Mouse (Mus musculus) naive thymus-derived CD4-positive, alpha-beta T cell, adult 2 months (primary cell): Measurements from ENCODE around the gene Gpd2.

Experiments
- DNase-seq: peaks from one replicate; pipeline ENCODE4 v3.0.0-alpha.2; 2011; ENCODE audit warnings: low read depth

The Gpd2 gene

DNA sequence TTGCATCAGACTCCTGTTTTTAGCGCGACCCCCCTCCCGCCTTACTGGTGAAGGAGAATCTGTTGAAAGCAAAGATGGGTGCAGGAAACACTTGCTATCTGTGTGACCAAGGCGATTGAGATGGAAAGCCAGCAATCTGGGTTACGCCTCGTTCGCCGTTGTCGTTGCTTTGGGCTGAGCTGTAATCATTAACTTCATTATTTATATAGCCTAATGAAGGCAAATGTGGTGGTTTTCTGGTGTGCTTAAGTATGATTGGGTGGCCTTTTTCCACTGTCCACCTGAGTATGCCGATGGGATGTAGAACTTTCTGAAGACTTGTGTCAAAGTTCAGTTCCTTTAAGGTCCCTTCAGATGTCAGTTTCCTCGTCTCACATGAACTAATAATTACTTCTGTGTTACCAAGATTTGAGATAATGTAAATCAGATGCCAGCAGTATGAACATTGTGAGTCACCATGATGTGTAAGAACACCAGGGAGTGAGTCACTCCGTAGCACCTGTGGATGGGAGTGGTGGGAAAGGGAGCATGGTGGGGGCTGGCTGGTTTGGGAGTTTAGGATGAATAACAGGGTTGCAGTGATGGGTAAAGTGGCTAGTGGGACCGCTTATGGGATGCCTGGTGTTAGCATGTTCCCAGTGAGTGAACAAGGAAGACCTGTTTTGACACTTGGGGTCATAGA, 14.3 kb downstream of the Gpd2 start:
- no peak for DNase-seq

DNA sequence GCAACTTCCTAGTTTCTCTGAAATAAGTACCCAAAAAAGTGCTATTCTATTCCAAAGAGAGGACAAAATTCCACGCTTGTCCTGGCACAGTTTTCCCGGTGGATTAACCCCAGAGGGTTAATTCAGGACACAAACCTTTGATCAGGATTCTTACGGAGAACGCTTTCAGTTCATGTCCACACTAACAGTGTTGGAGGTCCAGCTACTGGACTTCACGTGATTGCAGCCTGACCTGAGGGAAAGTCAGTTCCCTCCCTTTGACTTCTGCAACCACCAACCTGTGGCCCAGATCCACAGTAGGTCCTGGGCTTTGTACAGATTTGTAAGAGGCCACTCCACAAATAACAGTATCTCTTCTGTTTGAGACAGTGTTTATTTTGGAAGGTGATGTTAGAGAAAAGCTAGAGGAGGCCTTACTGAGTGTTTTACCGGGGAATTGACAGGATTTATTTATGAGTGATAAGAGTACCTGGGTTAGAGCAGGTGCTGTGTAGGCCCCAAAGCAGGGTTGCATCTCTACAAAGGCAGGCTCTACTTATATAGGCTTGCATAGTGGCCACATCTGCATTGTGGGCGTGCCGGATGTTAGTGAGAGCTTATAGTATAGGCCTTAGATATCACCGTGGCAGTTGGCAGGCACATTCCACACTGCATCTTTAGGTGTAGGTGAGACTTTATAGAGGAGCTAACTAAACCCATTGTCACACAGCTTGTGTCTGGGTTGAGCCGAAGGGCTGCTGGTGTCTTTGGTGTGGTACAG, 15.3 kb downstream of the Gpd2 start:
- DNase-seq, result no peak

GRCm38 (mm10) chr2:57254267-57254666, 16.8 kb downstream of the Gpd2 start:
- no peak for DNase-seq

GRCm38 (mm10) chr2:57255153-57255670, 17.8 kb downstream of the Gpd2 start:
- DNase-seq, result no peak

DNA sequence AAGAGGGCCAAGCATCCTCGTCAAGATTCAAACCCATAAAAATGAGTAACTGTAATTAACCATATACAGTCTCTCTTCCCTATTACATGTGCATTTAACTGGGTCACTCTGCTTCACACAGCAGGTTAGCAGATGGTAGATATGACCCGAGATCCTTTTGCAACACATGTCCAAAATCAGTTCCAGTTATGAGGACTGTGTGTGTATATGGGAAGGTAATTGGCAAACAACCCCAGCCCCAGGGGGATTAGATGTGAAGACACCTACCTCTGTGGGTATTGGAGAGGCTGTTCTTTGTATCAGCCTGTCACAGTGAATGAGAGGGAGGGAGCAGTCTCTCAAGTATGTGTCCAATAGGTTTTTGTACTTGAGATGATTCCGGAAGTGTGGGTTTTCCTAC, 18.4 kb downstream of the Gpd2 start:
- no peak for DNase-seq

DNA sequence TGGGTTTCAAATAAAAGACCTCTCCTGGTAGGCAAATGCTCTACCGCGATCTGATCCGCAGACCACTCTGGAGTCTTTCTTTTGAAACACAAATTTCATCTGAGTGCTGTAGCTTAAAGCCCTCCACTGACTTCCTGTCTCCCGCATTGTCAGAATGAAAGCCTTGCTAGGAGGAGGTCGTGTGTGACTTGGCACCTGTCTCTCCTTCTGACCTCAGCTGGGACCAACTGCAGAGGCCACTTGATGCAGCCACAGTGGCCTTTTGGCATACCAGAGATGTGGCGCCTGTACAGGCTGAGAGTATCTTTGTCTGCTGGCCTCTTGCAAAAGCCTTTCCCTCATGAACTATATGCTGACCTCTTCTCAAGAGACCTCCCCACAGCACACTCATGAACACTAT, 19.0 kb downstream of the Gpd2 start:
- DNase-seq, result peak; percentile 17

GRCm38 (mm10) chr2:57261286-57262077, 24.0 kb downstream of the Gpd2 start:
- no peak for DNase-seq

- DNase-seq, result no peak
Measured at GRCm38 (mm10) chr2:57263431-57263830, 26.0 kb downstream of the Gpd2 start.

DNA sequence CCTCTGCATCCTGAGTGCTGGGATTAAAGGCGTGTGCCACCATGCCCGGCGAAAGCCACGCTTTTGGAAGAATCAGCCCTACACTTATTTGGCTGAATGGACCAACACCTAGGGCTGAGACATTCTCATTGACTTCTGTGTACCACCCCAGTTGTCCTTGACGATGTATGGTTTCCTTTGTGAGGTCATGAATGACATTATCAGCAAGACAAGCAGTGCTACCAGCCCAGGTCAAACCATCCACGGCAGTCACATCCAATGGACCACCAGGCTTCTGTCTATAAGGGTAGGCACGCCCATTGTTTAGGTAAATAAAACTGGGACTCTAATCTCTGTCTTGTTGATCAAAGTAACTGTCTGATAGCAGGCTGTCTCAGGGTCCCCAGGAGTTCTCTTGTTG, 27.5 kb downstream of the Gpd2 start:
- DNase-seq, result no peak

- DNase-seq, result no peak
Measured at GRCm38 (mm10) chr2:57266679-57267393, 29.4 kb downstream of the Gpd2 start.

DNA sequence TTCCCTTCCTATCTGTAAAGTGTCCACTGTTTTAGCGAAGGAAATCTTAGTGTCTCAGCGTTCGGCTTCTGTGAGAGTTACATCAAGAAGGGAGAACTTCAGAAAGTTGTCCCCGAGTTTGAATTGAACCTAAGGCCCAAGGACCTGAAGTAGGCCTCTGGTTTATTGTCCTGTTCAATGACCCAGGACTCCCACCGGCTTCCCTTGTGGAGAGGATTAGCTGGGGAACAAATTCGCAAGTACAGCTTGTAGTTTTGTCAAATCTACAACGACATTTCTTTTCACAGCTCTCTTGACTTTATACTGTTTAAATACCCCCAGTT, 29.9 kb downstream of the Gpd2 start:
- DNase-seq, result no peak

- DNase-seq, result no peak
Measured at GRCm38 (mm10) chr2:57267896-57268295, 30.5 kb downstream of the Gpd2 start.

GRCm38 (mm10) chr2:57268839-57269238, 31.4 kb downstream of the Gpd2 start:
- no peak for DNase-seq

DNA sequence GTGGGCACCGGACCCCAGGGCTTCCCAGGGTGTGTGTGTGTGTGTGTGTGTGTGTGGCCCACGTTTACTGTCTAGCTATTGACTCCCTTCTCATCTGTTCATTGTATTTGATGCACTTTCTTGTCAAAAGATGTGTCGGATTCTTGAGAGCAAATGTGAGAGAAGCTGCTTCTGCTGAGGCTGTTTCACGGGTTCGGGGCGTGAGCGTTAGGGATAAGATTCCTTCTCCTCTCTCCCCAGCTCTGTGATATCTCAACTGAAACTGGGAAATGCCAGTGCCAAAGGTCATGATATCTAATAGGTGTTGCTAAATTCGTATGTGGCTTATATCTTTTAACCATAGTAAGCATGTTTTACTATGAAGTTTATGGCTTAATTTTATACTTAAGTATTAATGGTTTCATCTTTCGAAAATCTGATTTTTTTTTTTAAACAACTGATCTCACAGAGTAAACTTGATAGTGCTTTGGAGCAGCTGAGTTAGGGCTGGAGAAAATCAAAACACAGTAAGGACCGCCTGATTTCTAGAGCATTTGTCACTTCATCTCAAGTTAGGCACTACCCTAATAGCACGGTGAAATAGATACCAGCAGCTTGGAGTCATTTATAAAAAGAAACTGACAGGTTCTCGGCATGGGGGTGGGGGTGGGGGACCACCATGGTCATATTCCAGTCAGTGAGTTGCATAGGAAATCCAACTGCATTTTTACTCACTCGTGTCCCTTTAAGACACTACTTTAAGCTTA, 32.4 kb downstream of the Gpd2 start:
- DNase-seq, result no peak

GRCm38 (mm10) chr2:57280190-57280723, 42.8 kb downstream of the Gpd2 start:
- DNase-seq, result no peak

GRCm38 (mm10) chr2:57283791-57284190, 46.4 kb downstream of the Gpd2 start:
- no peak for DNase-seq

- no peak for DNase-seq
Measured at GRCm38 (mm10) chr2:57285197-57285596, 47.8 kb downstream of the Gpd2 start.

GRCm38 (mm10) chr2:57287986-57288385, 50.6 kb downstream of the Gpd2 start:
- no peak for DNase-seq

GRCm38 (mm10) chr2:57293571-57293970, 56.1 kb downstream of the Gpd2 start:
- DNase-seq, result no peak

DNA sequence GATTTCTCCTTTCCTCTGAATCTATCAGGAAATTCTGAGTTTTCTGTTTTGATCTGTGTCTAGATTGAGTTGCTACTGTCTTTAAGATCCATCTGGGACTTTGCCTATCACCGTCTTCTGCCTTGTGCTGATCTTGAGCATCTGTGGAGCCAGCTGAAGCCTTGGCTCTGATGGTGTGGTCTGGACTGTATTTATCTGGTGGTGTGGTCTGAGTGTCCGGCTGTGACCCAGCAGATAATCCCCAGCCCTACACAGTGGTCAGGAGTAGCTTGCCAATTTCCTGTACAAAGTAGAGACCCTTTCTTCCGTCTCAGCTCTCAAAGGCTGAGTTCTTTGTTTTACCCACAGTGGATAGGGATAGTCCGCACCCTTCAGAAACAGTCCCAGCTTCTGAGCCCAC, 58.6 kb downstream of the Gpd2 start:
- DNase-seq, result no peak

DNA sequence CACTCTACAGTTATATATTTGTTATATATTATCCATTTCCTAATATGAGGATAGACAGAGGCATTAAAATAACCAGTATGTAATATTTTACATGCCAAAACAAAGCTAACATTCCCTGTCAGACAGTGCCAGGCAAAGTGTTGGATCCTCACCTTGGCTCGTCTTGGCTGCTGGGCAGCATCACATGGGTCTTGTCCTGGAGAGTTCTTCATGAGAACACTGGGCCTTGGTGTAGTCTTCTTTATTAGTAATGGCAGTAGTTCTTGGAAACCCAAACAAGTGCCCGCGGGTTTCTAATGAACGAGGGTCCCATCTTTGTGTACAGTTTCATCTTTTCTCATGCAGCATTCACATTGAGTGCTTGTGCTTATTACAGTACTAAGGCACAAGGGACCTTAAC, 59.8 kb downstream of the Gpd2 start:
- DNase-seq, result no peak
